Mouse (Mus musculus) thymus, postnatal 14 days (tissue): ENCODE results near the gene Tmem107.
A peak's percentile ranks its signal among the peaks of the same experiment; 100 is the strongest.
"Not testable (repeated sequence)": the region's sequence is repeated elsewhere in the genome, so short reads cannot be mapped to it uniquely, and the experiment has no call there.

Experiments
- DNase-seq: peaks from one replicate; pipeline ENCODE4 v3.0.0; 2021

Gene Tmem107

GRCm38 (mm10) chr11:69076572-69076971, 6.0 kb downstream of the Tmem107 start:
- DNase-seq: no peak

GRCm38 (mm10) chr11:69077316-69077715, 6.7 kb downstream of the Tmem107 start:
- no peak for DNase-seq

- DNase-seq: no peak
Observed at GRCm38 (mm10) chr11:69078041-69078440, 7.4 kb downstream of the Tmem107 start.

- no peak for DNase-seq
Observed at GRCm38 (mm10) chr11:69078805-69079438, 8.3 kb downstream of the Tmem107 start.

- no peak for DNase-seq
Observed at GRCm38 (mm10) chr11:69080102-69080854, 9.7 kb downstream of the Tmem107 start.

- no peak for DNase-seq
Observed at GRCm38 (mm10) chr11:69080855-69081222, 10.2 kb downstream of the Tmem107 start.

- DNase-seq: no peak
Observed at GRCm38 (mm10) chr11:69081613-69082012, 11.0 kb downstream of the Tmem107 start.

GRCm38 (mm10) chr11:69085608-69086007, 15.0 kb downstream of the Tmem107 start:
- no peak for DNase-seq

- no peak for DNase-seq
Observed at GRCm38 (mm10) chr11:69086390-69086789, 15.8 kb downstream of the Tmem107 start.

GRCm38 (mm10) chr11:69087082-69087481, 16.5 kb downstream of the Tmem107 start:
- no peak for DNase-seq

- DNase-seq: no peak
Observed at GRCm38 (mm10) chr11:69087597-69087996, 17.0 kb downstream of the Tmem107 start.

- peak; percentile 93 for DNase-seq
Observed at GRCm38 (mm10) chr11:69088103-69088855, 17.7 kb downstream of the Tmem107 start, which contains the start of gene Vamp2. Gene Vamp2, plus strand, starts transcription at chr11:69088490.

GRCm38 (mm10) chr11:69088856-69089615, 18.4 kb downstream of the Tmem107 start:
- no peak for DNase-seq

GRCm38 (mm10) chr11:69089616-69090290, 19.1 kb downstream of the Tmem107 start:
- no peak for DNase-seq

- DNase-seq: no peak
Observed at GRCm38 (mm10) chr11:69090367-69090766, 19.8 kb downstream of the Tmem107 start.

GRCm38 (mm10) chr11:69091566-69092385, 21.2 kb downstream of the Tmem107 start:
- DNase-seq: no peak

GRCm38 (mm10) chr11:69092386-69092751, 21.8 kb downstream of the Tmem107 start:
- peak; percentile 90 for DNase-seq

GRCm38 (mm10) chr11:69092871-69093270, 22.3 kb downstream of the Tmem107 start:
- no peak for DNase-seq

- DNase-seq: not testable (repeated sequence)
Observed at GRCm38 (mm10) chr11:69093856-69094255, 23.2 kb downstream of the Tmem107 start.

GRCm38 (mm10) chr11:69094697-69095429, 24.3 kb downstream of the Tmem107 start, which contains the start of gene Per1:
Gene Per1, plus strand, starts transcription at chr11:69095217.
- DNase-seq: peak; percentile 99
